Mouse (Mus musculus) hindbrain, embryonic 13.5 days (tissue): ENCODE data around the gene Rabif. TPM values are rescaled to one million over a fixed set of nuclear protein-coding genes. Genes with fewer than 3 reads are reported as not detected.
A peak's percentile ranks its signal among the peaks of the same experiment; 100 is the strongest.
"Not testable (repeated sequence)": the region's sequence is repeated elsewhere in the genome, so short reads cannot be mapped to it uniquely, and the experiment has no call there.

Experiments used
- ATAC-seq: fragments of 200-750 bp; cut with Nextera tagmentation; 2 replicates; pipeline ENCODE4 v1.8.0; 2017; ENCODE audit warnings: moderate TSS enrichment; ENCODE audit not compliant: low FRiP score
- H3K27ac ChIP-seq: fragments of 300-500 bp; sonication (generic); 2 replicates; pipeline ENCODE4 v1.5.1; 2015; ENCODE audit warnings: inconsistent platforms, mild to moderate bottlenecking, moderate library complexity
- H3K27me3 ChIP-seq: fragments of 300-500 bp; sonication (generic); 2 replicates; pipeline ENCODE4 v1.6.1; 2015; ENCODE audit warnings: mild to moderate bottlenecking, inconsistent platforms
- H3K36me3 ChIP-seq: fragments of 300-500 bp; sonication (generic); 2 replicates; pipeline ENCODE4 v1.6.1; 2015; ENCODE audit warnings: mild to moderate bottlenecking, inconsistent platforms
- H3K4me1 ChIP-seq: fragments of 300-500 bp; sonication (generic); replicated peaks from 2 replicates; pipeline ENCODE4 v1.6.1; 2015; ENCODE audit warnings: inconsistent platforms
- H3K4me2 ChIP-seq: fragments of 300-500 bp; sonication (generic); 2 replicates; pipeline ENCODE4 v1.6.1; 2015; ENCODE audit warnings: inconsistent platforms, mild to moderate bottlenecking, moderate library complexity
- H3K4me3 ChIP-seq: fragments of 300-500 bp; sonication (generic); 2 replicates; pipeline ENCODE4 v1.5.1; 2015; ENCODE audit warnings: mild to moderate bottlenecking, inconsistent platforms
- H3K9ac ChIP-seq: fragments of 300-500 bp; sonication (generic); 2 replicates; pipeline ENCODE4 v1.6.1; 2015; ENCODE audit warnings: mild to moderate bottlenecking, inconsistent platforms
- H3K9me3 ChIP-seq: fragments of 300-500 bp; sonication (generic); 2 replicates; pipeline ENCODE4 v1.6.1; 2016; ENCODE audit warnings: inconsistent platforms
- WGBS: fragments of 180-500 bp; shearing (Covaris S2); methylation state at CpG from one replicate; pipeline ENCODE4 v1.1.7; 2015; 5-methylcytosine and 5-hydroxymethylcytosine counted together
- polyA plus RNA-seq: library from polyadenylated mRNA; unstranded; fragments of >200 nt; fragmentation: Nextera tagmentation; extraction: Ambion mirVana; gene quantifications from 2 replicates; pipeline ENCODE4 v1.2.1, GENCODE M21; 2015

The Rabif gene
- polyA plus RNA-seq, result 62.9 and 67.3 TPM in 2 replicates

DNA sequence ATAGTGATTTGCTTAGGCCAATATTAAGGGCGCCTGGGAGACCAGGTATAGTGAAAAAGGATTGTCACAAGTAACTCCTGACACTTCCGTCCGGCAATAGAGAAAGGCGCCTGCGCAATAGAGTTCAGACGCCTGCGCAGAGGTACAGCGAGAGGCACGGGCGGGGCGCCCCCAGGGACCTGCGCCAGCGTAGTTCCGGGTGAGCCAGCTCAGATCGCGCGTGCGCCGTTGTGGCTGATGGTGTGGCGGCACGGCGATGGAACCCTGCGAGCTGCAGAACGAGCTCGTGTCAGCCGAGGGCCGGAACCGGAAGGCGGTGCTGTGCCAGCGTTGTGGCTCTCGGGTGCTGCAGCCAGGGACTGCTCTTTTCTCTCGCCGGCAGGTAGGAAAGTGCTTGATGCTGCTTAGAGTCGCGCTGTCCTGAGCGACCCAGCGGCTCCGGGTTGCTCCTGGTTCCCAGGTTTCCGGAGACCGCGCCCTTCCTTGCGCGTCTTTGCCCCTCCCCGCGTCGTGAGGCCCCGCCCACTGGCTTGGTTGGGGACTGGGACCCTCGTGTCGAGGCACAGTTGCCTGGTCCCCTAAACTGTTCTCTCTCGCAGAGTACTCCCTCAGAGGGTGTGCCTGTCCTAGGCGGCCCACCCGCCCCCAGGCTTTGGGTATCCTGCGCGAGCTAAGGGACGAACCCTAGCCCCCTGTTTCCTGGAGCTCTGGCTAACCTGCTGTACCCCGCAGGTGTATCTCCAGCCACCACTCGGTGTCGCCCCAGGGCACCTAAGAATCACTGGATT lies at the start of gene Rabif:
Rabif (plus strand) TSS at position 221 of the 788 bp plus-strand sequence.
- WGBS, result under 1% methylated on average over 58 of the region's 58 CpGs
- H3K27ac ChIP-seq, result peak within 1 kb of the TSS; percentile 86
- peaks cover 19% of the 10 kb centered on the region for H3K4me1 ChIP-seq
- H3K9me3 ChIP-seq, result no peaks in the 10 kb centered on the region
- H3K4me3 ChIP-seq, result peak within 1 kb of the TSS; percentile 62
- no peaks in the 10 kb centered on the region for H3K27me3 ChIP-seq
- H3K9ac ChIP-seq, result peak within 1 kb of the TSS; percentile 67
- H3K4me2 ChIP-seq, result peak within 1 kb of the TSS; percentile 63
- H3K36me3 ChIP-seq, result peaks cover 21% of the 10 kb centered on the region
- ATAC-seq, result peak; percentile 99

DNA sequence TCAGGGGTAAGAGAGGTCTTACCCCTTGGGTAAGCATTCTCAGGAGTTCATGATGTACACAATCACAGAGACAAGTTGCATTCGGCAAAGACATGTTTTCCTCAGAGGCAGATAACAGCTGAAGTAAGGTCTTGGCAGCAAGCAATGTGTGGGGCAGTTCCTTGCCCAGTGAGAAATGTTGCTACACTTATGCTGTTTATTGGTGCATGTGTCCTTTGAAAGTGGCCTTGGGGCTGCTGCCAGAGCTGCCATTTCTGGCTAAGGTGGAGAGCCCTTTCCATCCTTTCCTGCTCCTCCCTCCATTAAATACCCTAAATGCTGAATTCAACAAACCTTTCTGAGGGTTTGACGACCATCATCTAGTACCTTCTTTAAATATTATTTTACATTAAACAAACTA lies 49.0 kb upstream of the Rabif start:
- H3K27ac ChIP-seq, result no peak overlapping the region
- no peak for ATAC-seq

DNA sequence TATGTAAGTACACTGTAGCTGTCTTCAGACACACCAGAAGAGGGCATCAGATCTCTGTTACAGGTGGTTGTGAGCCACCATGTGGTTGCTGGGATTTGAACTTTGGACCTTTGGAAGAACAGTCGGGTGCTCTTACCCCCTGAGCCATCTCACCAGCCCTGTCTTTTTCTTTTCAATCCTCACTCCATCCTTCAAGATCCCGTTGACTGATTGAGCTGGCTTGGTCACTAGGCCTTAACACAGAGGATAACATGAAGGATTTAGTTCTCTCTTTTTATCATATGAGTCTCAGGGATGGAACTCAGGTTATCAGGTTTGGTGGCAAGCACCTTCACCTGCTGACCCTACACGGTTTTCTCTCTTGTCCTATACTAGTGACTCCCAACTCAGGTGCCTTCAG lies 45.9 kb upstream of the Rabif start:
- not testable (repeated sequence) for ATAC-seq, H3K4me1 ChIP-seq, H3K9ac ChIP-seq, H3K36me3 ChIP-seq, H3K4me2 ChIP-seq, H3K9me3 ChIP-seq, H3K27ac ChIP-seq, H3K4me3 ChIP-seq, H3K27me3 ChIP-seq
- 74% methylated on average over 3 of the region's 3 CpGs for WGBS

More for the DNA sequence above, 49.0 kb upstream of the Rabif start:
- no peaks in the 10 kb centered on the region for H3K9me3 ChIP-seq
- H3K27me3 ChIP-seq, result no peaks in the 10 kb centered on the region
- H3K36me3 ChIP-seq, result no peaks in the 10 kb centered on the region
- no peak overlapping the region for H3K4me2 ChIP-seq
- H3K4me3 ChIP-seq, result no peak overlapping the region
- 95% methylated on average over 2 of the region's 2 CpGs for WGBS
- no peaks in the 10 kb centered on the region for H3K4me1 ChIP-seq
- no peak overlapping the region for H3K9ac ChIP-seq

DNA sequence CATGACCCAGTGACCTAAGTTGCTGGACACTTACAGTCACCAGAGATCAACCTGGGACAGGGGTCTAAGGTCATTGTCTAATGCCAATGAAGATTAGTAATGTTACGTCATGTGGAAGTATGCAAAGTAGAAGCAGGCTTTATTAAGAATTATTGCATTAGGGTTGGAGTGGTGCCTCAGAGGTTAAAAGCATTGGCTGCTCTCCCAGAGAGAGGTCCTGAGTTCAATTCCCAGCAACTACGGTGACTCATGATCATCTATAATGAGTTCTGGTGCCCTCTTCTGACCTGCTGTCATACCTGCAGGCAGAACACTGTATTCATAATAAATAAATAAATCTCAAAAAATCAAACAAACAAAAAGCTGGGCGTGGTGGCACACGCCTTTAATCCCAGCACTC lies 44.2 kb upstream of the Rabif start:
- H3K4me1 ChIP-seq, result peaks cover 6% of the 10 kb centered on the region; the same call in 1 of the 2 replicates
- peaks cover 6% of the 10 kb centered on the region for H3K27me3 ChIP-seq
- H3K27ac ChIP-seq, result no peak overlapping the region
- no peak for ATAC-seq
- WGBS, result 91% methylated on average over 4 of the region's 4 CpGs
- H3K4me2 ChIP-seq, result no peak overlapping the region
- no peaks in the 10 kb centered on the region for H3K36me3 ChIP-seq
- no peak overlapping the region for H3K4me3 ChIP-seq
- no peaks in the 10 kb centered on the region for H3K9me3 ChIP-seq
- H3K9ac ChIP-seq, result no peak overlapping the region

DNA sequence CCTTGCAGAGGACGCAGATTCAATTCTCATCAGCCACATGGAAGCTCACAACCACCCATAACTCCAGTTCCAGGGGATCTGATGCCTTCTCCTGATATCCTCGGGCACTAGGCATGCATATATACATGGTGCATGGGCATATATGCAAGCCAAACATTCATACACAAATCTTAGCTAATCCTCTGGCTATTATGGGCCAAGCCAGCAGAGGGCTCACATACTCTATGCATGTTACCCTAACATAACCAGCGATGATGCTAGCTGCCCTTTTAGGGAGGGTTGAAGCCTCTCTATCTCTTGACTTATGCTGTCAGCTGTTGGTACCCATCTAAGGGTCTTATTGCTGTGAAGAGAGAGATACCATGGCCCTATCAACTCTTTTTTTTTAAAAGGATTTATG lies 43.5 kb upstream of the Rabif start:
- H3K4me1 ChIP-seq, result peaks cover 8% of the 10 kb centered on the region
- H3K4me3 ChIP-seq, result no peak overlapping the region
- H3K9ac ChIP-seq, result no peak overlapping the region
- H3K36me3 ChIP-seq, result no peaks in the 10 kb centered on the region
- H3K27me3 ChIP-seq, result peaks cover 6% of the 10 kb centered on the region
- 53% methylated on average over 3 of the region's 3 CpGs for WGBS
- H3K4me2 ChIP-seq, result no peak overlapping the region
- H3K9me3 ChIP-seq, result no peaks in the 10 kb centered on the region
- no peak overlapping the region for H3K27ac ChIP-seq
- no peak for ATAC-seq

DNA sequence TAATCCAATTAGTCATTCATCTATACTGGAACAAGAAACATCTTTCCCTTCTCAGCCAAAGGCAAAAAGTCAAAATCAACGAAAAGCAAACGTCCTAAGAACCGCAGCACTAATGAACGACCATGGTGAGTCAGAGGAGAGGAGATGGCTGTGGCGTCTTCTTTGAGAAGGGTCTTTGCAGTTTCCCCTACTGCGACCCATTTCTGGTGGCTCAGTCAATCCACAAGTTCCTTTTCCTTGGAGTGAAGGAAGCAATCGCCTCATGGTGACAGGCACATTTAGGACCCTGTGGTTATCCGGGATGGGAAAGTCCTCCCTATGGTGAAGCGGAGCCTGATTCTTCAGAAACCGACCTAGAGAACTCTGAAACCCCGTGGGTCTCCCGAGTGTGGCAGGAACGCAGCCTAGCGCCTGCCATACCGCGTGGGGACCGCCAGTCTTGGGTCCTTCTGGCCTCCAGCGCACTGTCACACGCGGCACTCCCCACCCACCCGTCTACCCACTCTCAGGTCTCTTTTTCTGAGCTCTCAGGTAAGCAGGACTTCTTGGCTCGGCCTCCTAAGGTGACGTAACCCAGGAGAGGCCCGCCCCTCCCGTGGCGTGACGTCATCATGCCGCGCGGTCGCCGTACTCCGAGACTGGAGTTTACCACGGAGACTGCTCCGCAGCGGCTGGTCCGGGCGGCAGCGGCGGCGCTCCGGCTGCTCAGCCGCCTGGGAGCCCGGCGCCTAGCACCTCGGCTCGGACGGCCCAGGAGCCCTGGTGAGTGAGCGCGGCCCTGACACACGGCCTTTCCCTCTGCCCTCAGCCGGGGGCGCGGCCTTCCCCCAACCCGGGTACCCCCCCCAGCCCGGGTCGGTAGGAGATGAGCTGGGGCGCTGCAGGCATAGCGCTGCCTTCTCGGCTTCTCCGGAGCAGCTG lies 39.3 kb upstream of the Rabif start, which contains the start of gene Klhl12:
Klhl12 (plus strand) TSS at position 628 of the 921 bp plus-strand sequence.
- no peaks in the 10 kb centered on the region for H3K9me3 ChIP-seq
- peak within 1 kb of the TSS; percentile 85 for H3K27ac ChIP-seq
- ATAC-seq, result peak; percentile 95
- peak within 1 kb of the TSS; percentile 94 for H3K9ac ChIP-seq
- WGBS, result under 1% methylated on average over 61 of the region's 61 CpGs
- H3K4me2 ChIP-seq, result peak within 1 kb of the TSS; percentile 75
- H3K4me3 ChIP-seq, result peak within 1 kb of the TSS; percentile 94
- H3K36me3 ChIP-seq, result peaks cover 17% of the 10 kb centered on the region
- peaks cover 16% of the 10 kb centered on the region for H3K4me1 ChIP-seq
- peaks cover 6% of the 10 kb centered on the region for H3K27me3 ChIP-seq

DNA sequence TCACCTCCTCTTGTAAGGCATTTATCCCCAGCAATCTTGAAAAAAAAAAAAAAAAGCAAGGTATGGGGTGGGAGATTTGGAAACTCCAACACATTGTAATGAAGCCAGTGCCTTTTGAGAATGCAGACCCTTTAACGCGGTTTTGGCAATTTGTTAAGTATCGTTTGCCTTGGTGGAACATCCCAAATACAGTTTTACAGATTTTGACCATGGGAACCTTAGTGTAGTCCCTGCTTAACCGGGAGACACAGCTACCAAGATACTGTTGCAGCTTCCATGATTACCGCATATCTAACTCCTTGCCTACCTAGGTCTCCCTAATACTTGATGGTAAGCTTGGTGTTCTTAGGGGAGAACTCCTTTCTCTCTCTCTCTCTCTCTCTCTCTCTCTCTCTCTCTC lies 38.4 kb upstream of the Rabif start:
- no peak for ATAC-seq
- 16% methylated on average over 5 of the region's 5 CpGs for WGBS
- peaks cover 16% of the 10 kb centered on the region for H3K4me1 ChIP-seq
- H3K27me3 ChIP-seq, result peaks cover 6% of the 10 kb centered on the region
- H3K27ac ChIP-seq, result no peak overlapping the region
- peak overlapping the region; percentile 94 for H3K4me3 ChIP-seq
- H3K9me3 ChIP-seq, result no peaks in the 10 kb centered on the region
- H3K4me2 ChIP-seq, result peak overlapping the region; percentile 75
- H3K36me3 ChIP-seq, result peaks cover 26% of the 10 kb centered on the region
- H3K9ac ChIP-seq, result peak overlapping the region; percentile 94

DNA sequence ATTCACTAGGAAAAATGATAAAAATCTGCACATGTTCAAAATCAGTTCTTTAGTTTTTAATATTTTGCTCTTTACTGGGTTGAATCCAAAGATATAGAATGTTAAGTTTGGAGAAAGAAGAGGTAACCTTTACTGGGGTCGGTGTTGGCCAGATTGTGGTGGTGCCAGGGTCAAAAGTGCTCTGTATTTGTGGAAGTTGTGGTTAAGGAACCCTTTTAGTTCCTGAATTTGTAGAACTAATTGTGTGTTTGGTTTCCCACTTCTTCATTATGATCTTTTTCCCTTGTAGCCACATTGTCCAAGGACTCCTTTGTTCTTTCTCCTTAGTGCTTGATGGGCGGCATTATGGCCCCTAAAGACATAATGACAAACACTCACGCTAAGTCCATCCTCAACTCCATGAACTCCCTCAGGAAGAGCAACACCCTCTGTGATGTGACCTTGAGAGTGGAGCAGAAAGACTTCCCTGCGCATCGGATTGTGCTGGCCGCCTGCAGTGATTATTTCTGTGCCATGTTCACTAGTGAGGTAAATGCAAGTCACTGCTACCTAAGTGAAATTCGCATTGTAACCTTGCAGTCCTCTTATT lies 36.2 kb upstream of the Rabif start:
- Histone ChIP-seq H3K9me3 (no peaks in the 10 kb centered on the region), H3K27me3 (peaks cover 6% of the 10 kb centered on the region), H3K36me3 (peaks cover 42% of the 10 kb centered on the region), H3K27ac (no peak overlapping the region), H3K4me3 (no peak overlapping the region), H3K4me1 (peaks cover 16% of the 10 kb centered on the region), H3K9ac (no peak overlapping the region), H3K4me2 (no peak overlapping the region)
- WGBS, result 92% methylated on average over 7 of the region's 7 CpGs
- ATAC-seq, result no peak

DNA sequence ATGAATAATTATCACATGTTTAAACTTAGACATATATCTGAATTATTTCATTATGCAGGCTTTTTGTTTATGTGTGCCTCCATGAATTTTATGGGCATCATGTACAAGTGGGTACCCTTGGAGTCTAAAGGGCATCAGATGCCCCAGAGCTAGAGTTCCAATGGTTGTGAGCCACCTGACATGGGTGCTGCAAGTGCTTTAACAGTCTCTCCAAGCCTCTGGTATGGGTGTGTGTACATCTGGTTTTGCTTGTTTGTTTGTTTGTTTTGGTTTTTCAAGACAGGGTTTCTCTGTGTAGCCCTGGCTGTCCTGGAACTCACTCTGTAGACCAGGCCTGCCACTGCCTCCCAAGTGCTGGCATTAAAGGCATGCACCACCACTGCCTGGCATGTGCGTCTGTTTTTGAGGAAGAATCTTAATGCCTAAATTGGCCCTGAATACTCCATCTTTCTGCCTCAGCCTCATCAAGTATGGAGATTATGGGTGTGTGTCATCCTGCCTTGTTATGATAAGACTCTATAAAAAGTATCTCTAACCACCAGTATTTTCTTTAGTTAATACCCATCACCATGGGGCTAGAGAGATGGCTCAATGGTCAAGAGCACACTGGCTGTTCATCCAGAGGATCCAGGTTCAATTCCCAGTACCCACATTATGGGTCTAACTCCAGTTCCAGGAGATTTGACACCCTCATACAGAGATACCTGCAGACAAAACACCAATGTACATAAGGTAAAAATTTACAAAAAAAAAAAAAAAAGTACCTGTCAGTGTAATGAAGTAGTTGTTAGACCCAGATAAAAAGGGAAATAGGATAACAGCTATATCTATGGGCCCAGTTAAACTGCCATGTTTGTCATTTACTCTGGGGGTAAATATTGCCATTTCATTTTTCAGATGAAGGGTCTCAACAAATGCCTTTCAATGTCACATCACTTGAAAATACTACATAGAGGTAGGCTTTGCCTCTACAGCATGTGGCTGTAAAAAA lies 33.9 kb upstream of the Rabif start:
- Histone ChIP-seq H3K9me3 (no peaks in the 10 kb centered on the region), H3K9ac (no peak overlapping the region), H3K4me3 (no peak overlapping the region), H3K27ac (no peak overlapping the region), H3K36me3 (peaks cover 60% of the 10 kb centered on the region), H3K27me3 (no peaks in the 10 kb centered on the region), H3K4me1 (peaks cover 10% of the 10 kb centered on the region), H3K4me2 (no peak overlapping the region)
- WGBS, result 97% methylated on average over 1 of the region's 1 CpGs
- ATAC-seq, result no peak

DNA sequence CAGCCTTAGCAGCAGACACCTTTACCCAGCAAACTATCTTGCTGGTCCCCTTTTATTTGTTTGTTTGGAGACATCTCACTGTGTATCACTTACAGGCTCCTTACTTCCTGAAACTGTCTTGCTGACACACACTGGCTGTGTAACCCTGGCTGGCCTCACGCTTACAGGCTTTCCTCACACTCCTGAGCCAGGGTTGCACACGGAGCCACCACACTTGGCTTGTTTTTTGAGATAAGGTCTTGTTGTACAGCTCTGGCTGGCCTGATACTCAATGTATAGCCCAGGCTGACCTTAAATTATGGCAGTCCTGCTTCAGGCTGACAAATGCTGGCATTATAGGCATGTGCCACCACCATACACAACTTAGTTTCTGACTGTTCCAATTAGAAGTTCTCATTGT lies 9.8 kb upstream of the Rabif start:
- ATAC-seq, result no peak
- Histone ChIP-seq H3K27ac (no peak overlapping the region), H3K4me2 (no peak overlapping the region), H3K4me3 (no peak overlapping the region), H3K9me3 (no peaks in the 10 kb centered on the region), H3K36me3 (peaks cover 67% of the 10 kb centered on the region), H3K4me1 (no peaks in the 10 kb centered on the region), H3K27me3 (no peaks in the 10 kb centered on the region), H3K9ac (no peak overlapping the region)
- WGBS, result 95% methylated on average over 2 of the region's 2 CpGs
